Mouse (Mus musculus): ENCODE measurements around the gene Atf7ip.
"Not testable (repeated sequence)": the region's sequence is repeated elsewhere in the genome, so short reads cannot be mapped to it uniquely, and the experiment has no call there.

Gene Atf7ip

GRCm38 (mm10) chr6:136505867-136506266 lies at the start of gene Atf7ip:
TSS of gene Atf7ip (plus strand) at chr6:136506167.
- not testable (repeated sequence) for DNase-seq (ENCODE audit: low spot score)

GRCm38 (mm10) chr6:136456302-136456701 lies 49.7 kb upstream of the Atf7ip start:
- DNase-seq (ENCODE audit: low spot score), result no peak

- DNase-seq (ENCODE audit: low spot score), result no peak
These were observed 46.8 kb upstream of the Atf7ip start for GRCm38 (mm10) chr6:136459156-136459555.

- DNase-seq (ENCODE audit: low spot score), result no peak
These were observed 42.5 kb upstream of the Atf7ip start for GRCm38 (mm10) chr6:136463491-136463890.

GRCm38 (mm10) chr6:136464121-136464621 lies 41.8 kb upstream of the Atf7ip start:
- no peak for DNase-seq (ENCODE audit: low spot score)

- no peak for DNase-seq (ENCODE audit: low spot score)
These were observed 40.9 kb upstream of the Atf7ip start for GRCm38 (mm10) chr6:136465021-136465420.

GRCm38 (mm10) chr6:136465959-136466381 lies 40.0 kb upstream of the Atf7ip start:
- no peak for DNase-seq (ENCODE audit: low spot score)

GRCm38 (mm10) chr6:136466956-136467750 lies 38.8 kb upstream of the Atf7ip start:
- peak; percentile 70 for DNase-seq (ENCODE audit: low spot score)

- no peak for DNase-seq (ENCODE audit: low spot score)
These were observed 38.1 kb upstream of the Atf7ip start for GRCm38 (mm10) chr6:136467837-136468236.

GRCm38 (mm10) chr6:136468401-136468912 lies 37.5 kb upstream of the Atf7ip start:
- peak; percentile 73 for DNase-seq (ENCODE audit: low spot score)

GRCm38 (mm10) chr6:136468974-136469792 lies 36.8 kb upstream of the Atf7ip start:
- no peak for DNase-seq (ENCODE audit: low spot score)

GRCm38 (mm10) chr6:136469807-136470206 lies 36.2 kb upstream of the Atf7ip start:
- no peak for DNase-seq (ENCODE audit: low spot score)

GRCm38 (mm10) chr6:136470321-136471230 lies 35.4 kb upstream of the Atf7ip start:
- DNase-seq (ENCODE audit: low spot score), result peak; percentile 20

- DNase-seq (ENCODE audit: low spot score), result no peak
These were observed 34.4 kb upstream of the Atf7ip start for GRCm38 (mm10) chr6:136471601-136472000.

- no peak for DNase-seq (ENCODE audit: low spot score)
These were observed 33.2 kb upstream of the Atf7ip start for GRCm38 (mm10) chr6:136472779-136473178.

GRCm38 (mm10) chr6:136473472-136474129 lies 32.4 kb upstream of the Atf7ip start:
- no peak for DNase-seq (ENCODE audit: low spot score)

GRCm38 (mm10) chr6:136475171-136475860 lies 30.7 kb upstream of the Atf7ip start:
- no peak for DNase-seq (ENCODE audit: low spot score)

- no peak for DNase-seq (ENCODE audit: low spot score)
These were observed 28.1 kb upstream of the Atf7ip start for GRCm38 (mm10) chr6:136477878-136478277.

- no peak for DNase-seq (ENCODE audit: low spot score)
These were observed 22.4 kb upstream of the Atf7ip start for GRCm38 (mm10) chr6:136483531-136483930.

GRCm38 (mm10) chr6:136484093-136484492 lies 21.9 kb upstream of the Atf7ip start:
- no peak for DNase-seq (ENCODE audit: low spot score)
